Mouse (Mus musculus): Measurements from ENCODE around the gene Lrrfip1. TPM values are rescaled to one million over a fixed set of nuclear protein-coding genes. Genes with fewer than 3 reads are reported as not detected.

Lrrfip1 gene
- total RNA-seq, 1 experiment from 2014 or later: 49.4 TPM

DNA sequence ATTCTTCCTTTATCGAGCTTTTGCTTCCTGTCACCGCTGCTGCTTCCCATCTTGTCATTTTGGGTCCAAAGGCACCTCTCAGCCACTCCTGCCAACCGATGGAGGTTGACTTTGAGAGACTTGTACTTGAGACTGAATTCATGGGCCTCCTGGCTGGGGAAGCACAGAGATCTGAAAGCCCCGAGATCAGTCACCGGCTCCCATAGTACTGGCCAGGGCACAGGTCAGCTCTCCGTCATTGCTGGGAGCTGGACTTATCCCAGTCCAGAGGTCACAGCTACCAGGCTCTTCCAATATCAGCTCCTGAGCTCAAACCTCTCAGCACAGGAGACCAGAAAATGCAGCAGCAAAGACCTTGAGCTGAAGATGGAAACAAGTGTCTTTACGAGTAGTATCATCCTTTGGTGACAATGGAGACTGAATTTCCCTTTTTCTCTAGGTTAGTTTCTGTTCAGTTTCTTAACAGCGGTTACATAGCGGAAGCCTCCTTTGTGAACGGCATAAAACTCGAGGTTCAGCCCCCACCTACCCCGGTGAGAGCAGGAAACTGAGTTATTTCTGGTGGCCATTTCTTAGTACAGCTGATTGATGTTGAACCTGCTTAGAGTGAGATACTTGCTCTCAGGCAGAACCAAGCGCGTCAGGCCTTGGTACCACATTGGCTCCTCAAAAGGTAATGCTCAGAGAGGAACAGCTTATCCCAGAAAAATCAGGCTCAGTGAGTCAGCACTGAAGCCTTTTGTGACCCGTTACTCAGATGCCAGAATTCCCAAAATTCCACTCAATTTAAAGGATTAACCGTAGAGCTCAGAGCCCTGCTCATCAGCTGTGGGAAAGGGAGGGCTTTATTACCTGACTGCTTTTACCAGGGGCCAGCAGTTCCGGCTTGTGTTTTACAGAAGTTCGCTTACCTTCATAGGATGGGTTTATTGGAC lies 59.0 kb downstream of the Lrrfip1 start:
- DNase-seq: no peak

- no peak for DNase-seq
These were observed 59.7 kb downstream of the Lrrfip1 start for GRCm38 (mm10) chr1:91058251-91058650.

DNA sequence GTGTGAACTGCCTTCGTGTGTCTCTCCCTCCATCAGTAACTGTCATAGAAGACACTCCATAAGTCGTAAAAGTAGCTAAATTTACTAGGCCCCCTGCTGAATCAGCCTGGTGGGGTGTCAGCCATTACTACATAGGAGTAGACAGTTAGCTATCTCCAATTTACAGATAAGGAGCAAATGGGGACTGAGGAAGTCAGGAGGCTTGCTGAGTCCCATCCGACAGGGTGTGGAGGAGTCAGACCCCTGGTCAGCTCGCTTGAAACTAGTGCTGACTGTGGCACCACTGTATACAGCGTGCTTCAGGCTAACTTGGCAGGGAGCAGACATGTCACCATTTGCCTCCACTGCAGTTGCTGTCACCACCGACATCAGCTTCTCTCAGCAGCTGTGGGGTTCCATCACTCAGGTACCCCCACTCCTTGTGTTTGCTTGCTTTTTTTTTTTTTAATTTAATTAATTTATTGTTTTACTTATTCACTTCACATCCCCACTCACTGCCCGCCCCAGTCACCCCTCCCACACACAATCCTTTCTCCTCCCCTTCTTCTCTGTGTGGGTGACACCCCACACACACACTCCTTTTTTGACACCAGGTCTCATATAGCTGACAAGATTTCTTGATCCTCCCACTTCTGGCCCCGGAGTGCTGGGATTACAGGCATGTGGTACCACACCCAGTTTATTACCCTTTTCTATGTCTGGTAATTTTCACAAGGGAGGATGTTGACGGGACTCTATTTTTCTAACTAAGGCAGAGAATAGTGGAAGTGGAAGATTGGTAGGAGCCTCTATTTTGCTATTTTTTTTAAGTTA lies 61.5 kb downstream of the Lrrfip1 start:
- no peak for DNase-seq

- no peak for DNase-seq
These were observed 62.6 kb downstream of the Lrrfip1 start for GRCm38 (mm10) chr1:91061105-91061504.

- DNase-seq: peak; percentile 85
These were observed 63.8 kb downstream of the Lrrfip1 start for GRCm38 (mm10) chr1:91062363-91062762.

- DNase-seq: no peak
These were observed 65.5 kb downstream of the Lrrfip1 start for GRCm38 (mm10) chr1:91064053-91064452.

- DNase-seq: peak; percentile 65
These were observed 66.5 kb downstream of the Lrrfip1 start for GRCm38 (mm10) chr1:91064903-91065525.

DNA sequence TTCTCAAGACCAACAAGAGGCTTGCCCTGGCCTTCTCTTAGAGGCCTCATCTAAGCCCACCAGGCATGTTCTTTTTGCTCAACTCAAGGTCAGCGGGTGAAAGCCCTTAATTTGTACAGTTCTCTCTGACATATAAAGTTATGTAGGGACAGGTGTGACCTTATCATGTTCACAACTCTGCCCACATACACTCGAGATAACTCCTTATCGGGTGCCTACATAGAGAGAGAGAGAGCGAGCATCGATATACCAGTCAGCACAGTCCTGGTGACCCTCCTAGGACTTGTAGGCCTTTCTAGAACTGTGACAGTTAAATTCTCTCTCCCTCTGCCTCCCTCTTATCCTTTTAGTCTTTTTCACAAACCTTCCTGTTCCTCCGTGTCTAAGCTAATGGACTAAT lies 67.5 kb downstream of the Lrrfip1 start:
- no peak for DNase-seq

GRCm38 (mm10) chr1:91066599-91066998 lies 68.1 kb downstream of the Lrrfip1 start:
- DNase-seq: no peak

GRCm38 (mm10) chr1:91067716-91068115 lies 69.2 kb downstream of the Lrrfip1 start:
- no peak for DNase-seq

- no peak for DNase-seq
These were observed 71.0 kb downstream of the Lrrfip1 start for GRCm38 (mm10) chr1:91069575-91069974.

DNA sequence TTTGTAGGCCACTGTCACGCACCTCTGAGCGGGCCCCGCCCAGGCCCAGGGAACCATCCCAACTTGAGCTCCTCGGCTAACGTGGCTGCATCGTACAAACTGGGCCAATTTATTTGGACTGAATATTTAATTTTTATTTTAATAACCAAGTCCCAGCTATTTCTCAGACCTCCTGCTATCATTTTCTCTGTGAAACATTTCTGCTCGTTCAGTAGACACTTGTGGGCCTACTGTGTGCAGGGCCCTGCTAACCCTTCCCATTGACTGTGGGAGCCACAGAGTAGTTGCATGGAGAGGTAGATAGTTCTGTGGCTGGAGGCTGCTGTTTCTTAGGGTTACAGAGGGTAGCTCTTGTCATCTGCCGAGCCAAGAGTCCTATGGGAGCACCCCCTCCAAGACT lies 72.0 kb downstream of the Lrrfip1 start:
- DNase-seq: no peak

DNA sequence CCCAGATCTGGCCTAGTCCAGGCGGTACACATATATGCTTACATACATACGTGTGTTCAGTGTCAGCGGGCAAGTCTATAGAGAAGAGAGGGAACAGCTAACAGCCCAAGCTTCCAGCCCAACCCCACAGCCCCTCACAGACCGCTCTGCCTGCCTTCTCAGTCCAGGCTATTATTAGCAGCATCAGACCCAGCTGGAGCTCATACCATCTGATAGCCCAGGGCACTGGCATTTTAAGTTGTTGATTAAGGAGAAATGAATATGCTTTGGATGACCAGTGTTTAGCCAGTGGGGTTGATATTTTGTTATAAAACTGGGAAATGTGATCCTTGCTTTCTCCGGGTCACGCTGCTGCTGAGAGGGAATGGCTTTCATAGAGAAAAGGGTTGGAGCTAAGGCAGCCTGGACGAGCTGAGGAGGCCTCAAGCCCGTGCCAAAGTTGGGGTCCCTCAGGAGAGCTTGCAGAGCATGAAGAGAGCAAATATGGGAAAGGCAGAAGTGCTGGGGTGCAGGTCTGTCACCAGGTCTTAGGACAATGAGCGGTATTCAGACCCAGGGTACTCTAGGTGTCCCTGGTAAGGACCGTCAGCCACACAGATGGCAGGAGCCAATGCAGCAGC lies 73.2 kb downstream of the Lrrfip1 start:
- DNase-seq: no peak

- no peak for DNase-seq
These were observed 78.4 kb downstream of the Lrrfip1 start for GRCm38 (mm10) chr1:91076946-91077345.

GRCm38 (mm10) chr1:91077456-91077855 lies 78.9 kb downstream of the Lrrfip1 start:
- DNase-seq: peak; percentile 55

- no peak for DNase-seq
These were observed 79.4 kb downstream of the Lrrfip1 start for GRCm38 (mm10) chr1:91077980-91078379.

DNA sequence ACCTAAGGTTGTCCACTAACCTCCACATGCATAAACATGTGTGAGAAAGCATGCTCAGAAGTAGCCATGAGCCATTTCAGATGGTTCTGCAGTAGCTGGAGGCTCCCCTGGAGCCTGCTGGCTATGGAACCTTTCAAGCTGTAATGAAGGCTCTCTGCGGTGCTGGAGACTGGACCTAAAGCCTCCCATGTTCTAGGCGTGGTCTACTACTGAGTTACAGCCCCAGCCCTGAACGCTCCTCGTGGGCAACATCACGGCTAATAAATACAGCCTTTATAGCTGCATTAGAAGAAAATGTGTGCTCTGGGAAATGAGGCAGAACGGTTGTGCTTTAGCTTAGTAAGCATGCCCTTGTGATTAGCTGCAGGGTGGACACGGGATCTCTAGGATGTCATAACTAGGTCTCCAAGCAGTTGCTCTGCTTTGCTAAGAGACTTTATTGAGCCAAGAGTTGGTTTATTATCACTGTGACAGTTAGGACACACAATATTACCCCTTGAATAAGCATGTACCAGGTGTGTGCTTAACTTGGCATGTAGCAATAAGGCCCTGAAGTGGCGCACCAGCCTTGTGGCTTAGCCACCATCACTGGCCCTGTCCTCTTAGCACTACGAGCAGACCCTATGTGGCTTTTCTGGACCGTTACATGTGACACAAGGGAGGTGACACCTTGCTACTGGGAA lies 81.3 kb downstream of the Lrrfip1 start:
- DNase-seq: no peak

- DNase-seq: no peak
These were observed 81.8 kb downstream of the Lrrfip1 start for GRCm38 (mm10) chr1:91080423-91080749.

DNA sequence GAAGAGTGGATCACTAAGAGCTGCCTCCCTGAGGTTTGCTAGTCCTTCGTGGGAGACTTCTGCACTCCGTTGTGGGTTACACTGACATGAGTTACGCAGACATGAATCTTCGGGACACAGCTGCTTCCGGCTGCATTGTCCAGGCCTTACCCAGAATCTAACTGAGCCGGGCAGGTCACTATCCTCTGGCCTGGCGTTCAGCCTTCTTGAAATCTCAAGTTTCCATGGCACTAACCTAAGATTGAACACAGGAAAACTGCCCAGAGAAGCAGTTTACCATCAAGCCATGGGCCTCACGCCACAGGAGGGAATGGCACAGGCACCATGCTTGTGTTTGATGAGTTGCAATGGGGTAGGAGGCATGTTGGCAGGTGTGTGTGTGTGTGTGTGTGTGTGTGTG lies 85.8 kb downstream of the Lrrfip1 start:
- no peak for DNase-seq

DNA sequence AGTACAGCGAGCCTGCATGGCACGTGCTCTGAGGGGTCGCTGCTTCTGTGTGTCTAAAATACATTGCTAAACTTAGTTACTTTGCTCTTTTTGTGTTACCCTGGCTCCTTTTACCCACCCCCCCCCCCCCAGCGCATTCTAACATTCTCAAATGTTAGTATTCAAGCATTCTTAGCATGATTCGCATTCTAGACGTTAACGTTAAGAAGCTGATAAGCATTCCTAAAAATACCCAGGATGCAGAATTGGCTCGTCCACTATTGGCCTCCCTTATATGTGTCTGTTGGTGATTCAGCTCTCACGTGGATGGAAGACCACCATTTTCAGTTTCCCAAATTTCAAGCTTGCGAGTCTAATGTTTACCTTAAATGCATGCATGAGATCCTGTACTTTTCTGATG lies 86.5 kb downstream of the Lrrfip1 start:
- no peak for DNase-seq

GRCm38 (mm10) chr1:91085686-91086085 lies 87.1 kb downstream of the Lrrfip1 start:
- no peak for DNase-seq

DNA sequence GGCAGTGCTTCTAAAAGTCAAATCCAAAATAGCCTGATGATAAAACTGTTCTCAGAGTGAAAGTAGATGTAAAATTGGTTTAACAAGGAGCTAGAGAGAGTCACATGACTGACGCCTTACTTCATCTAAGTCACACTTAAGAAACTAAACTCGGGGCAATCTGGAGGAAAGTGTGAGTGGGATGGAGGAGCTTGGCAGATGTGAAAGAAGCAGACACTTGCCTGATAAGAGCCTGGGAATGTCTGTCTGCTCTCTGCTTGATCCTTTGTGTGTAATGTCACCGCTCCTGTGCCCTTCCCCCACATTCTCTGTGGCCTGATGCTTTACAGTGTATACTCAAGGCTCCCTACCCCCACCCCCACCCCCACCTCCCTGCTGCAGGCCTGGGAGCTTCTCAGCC lies 87.8 kb downstream of the Lrrfip1 start:
- no peak for DNase-seq
